Mouse (Mus musculus) heart, postnatal 0 days (tissue): ENCODE measurements around the gene Sephs2. TPM values are rescaled to one million over a fixed set of nuclear protein-coding genes. Genes with fewer than 3 reads are reported as not detected.

Experiments used
- ATAC-seq: fragments of 200-750 bp; cut with Nextera tagmentation; 2 replicates; pipeline ENCODE4 v1.8.0; 2017; ENCODE audit warnings: low read depth, moderate number of reproducible peaks, moderate library complexity; ENCODE audit not compliant: insufficient read depth
- DNase-seq: peaks from one replicate; pipeline ENCODE4 v3.0.0-alpha.2; 2016; ENCODE audit warnings: low spot score
- H3K27ac ChIP-seq: fragments of 300-500 bp; sonication (generic); 2 replicates; pipeline ENCODE4 v1.5.1; 2014; ENCODE audit warnings: low read depth, mild to moderate bottlenecking
- H3K27me3 ChIP-seq: fragments of 300-500 bp; sonication (generic); 2 replicates; pipeline ENCODE4 v1.6.1; 2014; ENCODE audit warnings: low read length, mixed read lengths; ENCODE audit not compliant: control insufficient read depth, insufficient read depth
- H3K36me3 ChIP-seq: fragments of 300-500 bp; sonication (generic); replicated peaks from 2 replicates; pipeline ENCODE4 v1.6.1; 2014; ENCODE audit warnings: low read length, mixed read lengths; ENCODE audit not compliant: control insufficient read depth, insufficient read depth
- H3K4me1 ChIP-seq: fragments of 300-500 bp; sonication (generic); 2 replicates; pipeline ENCODE4 v1.6.1; 2014; ENCODE audit warnings: antibody characterized with exemption; ENCODE audit not compliant: control insufficient read depth, insufficient read depth
- H3K4me2 ChIP-seq: fragments of 300-500 bp; sonication (generic); 2 replicates; pipeline ENCODE4 v1.6.1; 2014; ENCODE audit warnings: low read depth, mild to moderate bottlenecking, low read length, moderate library complexity
- H3K4me3 ChIP-seq: fragments of 300-500 bp; sonication (generic); 2 replicates; pipeline ENCODE4 v1.5.1; 2014; ENCODE audit warnings: low read depth, low read length
- H3K9ac ChIP-seq: fragments of 300-500 bp; sonication (generic); replicated peaks from 2 replicates; pipeline ENCODE4 v1.6.1; 2014; ENCODE audit warnings: low read depth, low read length, mixed read lengths
- H3K9me3 ChIP-seq: fragments of 300-500 bp; sonication (generic); replicated peaks from 2 replicates; pipeline ENCODE4 v1.6.1; 2016; ENCODE audit warnings: low read length; ENCODE audit not compliant: control insufficient read depth
- CTCF ChIP-seq: IDR thresholded peaks from 2 replicates; pipeline ENCODE4 v1.5.1; 2016; ENCODE audit warnings: antibody characterized with exemption, control low read depth, low read depth
- EP300 ChIP-seq: IDR thresholded peaks from 2 replicates; pipeline ENCODE4 v1.6.1; 2016; ENCODE audit warnings: antibody characterized with exemption, low read depth
- WGBS: fragments of 180-500 bp; shearing (Covaris S2); extraction: QIAGEN DNeasy Blood & Tissue Kit; methylation state at CpG from one replicate; pipeline ENCODE4 v1.1.7; 2014; 5-methylcytosine and 5-hydroxymethylcytosine counted together
- polyA plus RNA-seq: library from polyadenylated mRNA; unstranded; fragments of >200 nt; fragmentation: Nextera tagmentation; extraction: Ambion mirVana; gene quantifications from 2 replicates; pipeline ENCODE4 v1.2.1, GENCODE M21; 2015
- total RNA-seq: library from RNA; depleted of rRNA; stranded (reverse); fragments of >200 nt; gene quantifications from 2 replicates; pipeline ENCODE4 v1.2.3, GENCODE M21; 2014; ENCODE audit warnings: low replicate concordance; rRNA removed

The Sephs2 gene
- total and polyA plus RNA-seq, 2 experiments from 2014 or later = 55.7 to 78.0 TPM

GRCm38 (mm10) chr7:127223515-127224478, 50.1 kb downstream of the Sephs2 start:
- Histone ChIP-seq H3K27me3 (no peaks in the 10 kb centered on the region), H3K36me3 (no peaks in the 10 kb centered on the region), H3K9me3 (no peaks in the 10 kb centered on the region), H3K4me1 (no peaks in the 10 kb centered on the region), H3K4me2 (no peak overlapping the region), H3K9ac (no peak overlapping the region), H3K27ac (no peak overlapping the region), H3K4me3 (no peak overlapping the region)
- ATAC-seq = no peak
- 78% methylated on average over 6 of the region's 6 CpGs for WGBS
- no peak for DNase-seq
- TF ChIP-seq CTCF (no peak), EP300 (no peak)

- Histone ChIP-seq H3K36me3 (no peaks in the 10 kb centered on the region), H3K4me3 (no peak overlapping the region), H3K4me1 (0 out of 2 replicates have a peak, but pooled peaks cover under 1% of the 10 kb centered on the region), H3K27me3 (no peaks in the 10 kb centered on the region), H3K4me2 (no peak overlapping the region), H3K27ac (no peak overlapping the region), H3K9me3 (no peaks in the 10 kb centered on the region), H3K9ac (no peak overlapping the region)
- DNase-seq = no peak
- TF ChIP-seq EP300 (no peak), CTCF (no peak)
- WGBS = 92% methylated on average over 3 of the region's 3 CpGs
- no peak for ATAC-seq
These were observed 50.7 kb downstream of the Sephs2 start for GRCm38 (mm10) chr7:127223106-127223505.

Other genes with a start within 250 kb of the Sephs2 start
- 89.0 and 89.3 TPM in 2 replicates for gene Maz, start 247.0 kb downstream of the Sephs2 start, total RNA-seq
- 15.6 and 16.1 TPM in 2 replicates for gene Maz, start 247.0 kb downstream of the Sephs2 start, polyA plus RNA-seq
- gene Kif22, start 231.6 kb downstream of the Sephs2 start, total RNA-seq = 20.9 and 43.1 TPM in 2 replicates
- 22.4 and 22.8 TPM in 2 replicates for gene Kif22, start 231.6 kb downstream of the Sephs2 start, polyA plus RNA-seq
- gene Zg16, start 186.7 kb downstream of the Sephs2 start, total RNA-seq = not detected in 2 replicates
- gene Zg16, start 186.7 kb downstream of the Sephs2 start, polyA plus RNA-seq = 0.33 TPM in 1 of 2 replicates, not detected in the other
- 0.50 and 5.4 TPM in 2 replicates for gene AI467606, start 182.7 kb downstream of the Sephs2 start, total RNA-seq
- 0.89 and 0.94 TPM in 2 replicates for gene AI467606, start 182.7 kb downstream of the Sephs2 start, polyA plus RNA-seq
- gene Qprt, start 151.8 kb downstream of the Sephs2 start, total RNA-seq = 0.42 and 2.3 TPM in 2 replicates
- 0.88 and 1.1 TPM in 2 replicates for gene Qprt, start 151.8 kb downstream of the Sephs2 start, polyA plus RNA-seq
- 0.19 and 1.3 TPM in 2 replicates for gene Spn, start 136.2 kb downstream of the Sephs2 start, total RNA-seq
- gene Spn, start 136.2 kb downstream of the Sephs2 start, polyA plus RNA-seq = 0.10 and 0.18 TPM in 2 replicates
- 39.3 and 39.9 TPM in 2 replicates for gene Cd2bp2, start 78.0 kb downstream of the Sephs2 start, total RNA-seq
- 26.9 and 27.2 TPM in 2 replicates for gene Cd2bp2, start 78.0 kb downstream of the Sephs2 start, polyA plus RNA-seq
- 30.2 and 45.3 TPM in 2 replicates for gene Tbc1d10b, start 65.6 kb downstream of the Sephs2 start, total RNA-seq
- gene Tbc1d10b, start 65.6 kb downstream of the Sephs2 start, polyA plus RNA-seq = 9.6 and 10.8 TPM in 2 replicates
- 22.1 TPM in 1 of 2 replicates, not detected in the other for gene Mylpf, start 65.2 kb downstream of the Sephs2 start, total RNA-seq
- gene Mylpf, start 65.2 kb downstream of the Sephs2 start, polyA plus RNA-seq = 3.2 and 5.4 TPM in 2 replicates
- gene Zfp553, start 41.0 kb downstream of the Sephs2 start, total RNA-seq = 11.8 and 18.5 TPM in 2 replicates
- gene Zfp553, start 41.0 kb downstream of the Sephs2 start, polyA plus RNA-seq = 10.9 and 11.2 TPM in 2 replicates
- 2.3 and 8.6 TPM in 2 replicates for gene Sept1, start 40.9 kb downstream of the Sephs2 start, total RNA-seq
- 18.7 and 19.4 TPM in 2 replicates for gene Sept1, start 40.9 kb downstream of the Sephs2 start, polyA plus RNA-seq
- 38.5 and 43.6 TPM in 2 replicates for gene Zfp771, start 29.8 kb downstream of the Sephs2 start, total RNA-seq
- 23.3 and 26.4 TPM in 2 replicates for gene Zfp771, start 29.8 kb downstream of the Sephs2 start, polyA plus RNA-seq
- gene Dctpp1, start 13.3 kb downstream of the Sephs2 start, total RNA-seq = 152 and 165 TPM in 2 replicates
- 94.2 and 97.1 TPM in 2 replicates for gene Dctpp1, start 13.3 kb downstream of the Sephs2 start, polyA plus RNA-seq
- 1.7 and 4.0 TPM in 2 replicates for gene Itgal, start 22.2 kb upstream of the Sephs2 start, total RNA-seq
- 0.96 and 1.1 TPM in 2 replicates for gene Itgal, start 22.2 kb upstream of the Sephs2 start, polyA plus RNA-seq
- 46.8 and 54.3 TPM in 2 replicates for gene Zfp768, start 71.5 kb upstream of the Sephs2 start, total RNA-seq
- gene Zfp768, start 71.5 kb upstream of the Sephs2 start, polyA plus RNA-seq = 18.4 and 22.0 TPM in 2 replicates
- 5.8 TPM in 2 replicates for gene Zfp747, start 102.0 kb upstream of the Sephs2 start, total RNA-seq
- 3.0 and 3.8 TPM in 2 replicates for gene Zfp747, start 102.0 kb upstream of the Sephs2 start, polyA plus RNA-seq
- gene 9130019O22Rik, start 113.1 kb upstream of the Sephs2 start, total RNA-seq = 2.4 and 3.2 TPM in 2 replicates
- gene 9130019O22Rik, start 113.1 kb upstream of the Sephs2 start, polyA plus RNA-seq = 2.8 TPM in 2 replicates
- gene E430018J23Rik, start 119.6 kb upstream of the Sephs2 start, total RNA-seq = 12.1 and 24.7 TPM in 2 replicates
- gene E430018J23Rik, start 119.6 kb upstream of the Sephs2 start, polyA plus RNA-seq = 3.3 and 3.7 TPM in 2 replicates
- gene Zfp764, start 132.8 kb upstream of the Sephs2 start, total RNA-seq = 6.4 and 11.3 TPM in 2 replicates
- 3.2 and 3.3 TPM in 2 replicates for gene Zfp764, start 132.8 kb upstream of the Sephs2 start, polyA plus RNA-seq
- gene Zfp688, start 148.0 kb upstream of the Sephs2 start, total RNA-seq = 8.1 and 15.5 TPM in 2 replicates
- 11.3 and 13.4 TPM in 2 replicates for gene Zfp688, start 148.0 kb upstream of the Sephs2 start, polyA plus RNA-seq
- gene Zfp689, start 175.1 kb upstream of the Sephs2 start, total RNA-seq = 1.9 and 3.0 TPM in 2 replicates
- 2.4 and 2.6 TPM in 2 replicates for gene Zfp689, start 175.1 kb upstream of the Sephs2 start, polyA plus RNA-seq
- 33.7 and 35.4 TPM in 2 replicates for gene Prr14, start 185.6 kb upstream of the Sephs2 start, total RNA-seq
- 22.3 and 24.7 TPM in 2 replicates for gene Prr14, start 185.6 kb upstream of the Sephs2 start, polyA plus RNA-seq
- gene Fbrs, start 205.1 kb upstream of the Sephs2 start, total RNA-seq = 19.1 and 31.1 TPM in 2 replicates
- 5.4 and 5.9 TPM in 2 replicates for gene Fbrs, start 205.1 kb upstream of the Sephs2 start, polyA plus RNA-seq
- 21.8 and 29.3 TPM in 2 replicates for gene Srcap, start 237.9 kb upstream of the Sephs2 start, total RNA-seq
- gene Srcap, start 237.9 kb upstream of the Sephs2 start, polyA plus RNA-seq = 15.0 and 16.1 TPM in 2 replicates
- 12.5 and 17.4 TPM in 2 replicates for gene Gm42715, start 245.5 kb upstream of the Sephs2 start, total RNA-seq
- gene Gm42715, start 245.5 kb upstream of the Sephs2 start, polyA plus RNA-seq = 4.8 and 5.0 TPM in 2 replicates